Mouse (Mus musculus) kidney, adult 8-10 months (tissue): ENCODE measurements at regions not wholly inside any gene's neighbourhood (a gene's known extent, or its start where the extent isn't known, plus 50 kb on each side); places are given as distances from the start of the nearest gene placed in this dataset.
A peak's percentile ranks its signal among the peaks of the same experiment; 100 is the strongest.

Source experiments
- DNase-seq, 2 experiments: peaks; one replicate each; pipeline ENCODE4 v3.0.0; 2022

GRCm38 (mm10) chr16:53480664-53481063 lies 1026.8 kb upstream of the Alcam start:
- no peak for DNase-seq

- no peak for DNase-seq
These were observed 985.6 kb upstream of the Alcam start for GRCm38 (mm10) chr16:53439511-53439910.

- no peak for DNase-seq
These were observed 964.5 kb upstream of the Alcam start for GRCm38 (mm10) chr16:53418416-53418815.

- no peak for DNase-seq
These were observed 931.3 kb upstream of the Alcam start for GRCm38 (mm10) chr16:53385176-53385575.

DNA sequence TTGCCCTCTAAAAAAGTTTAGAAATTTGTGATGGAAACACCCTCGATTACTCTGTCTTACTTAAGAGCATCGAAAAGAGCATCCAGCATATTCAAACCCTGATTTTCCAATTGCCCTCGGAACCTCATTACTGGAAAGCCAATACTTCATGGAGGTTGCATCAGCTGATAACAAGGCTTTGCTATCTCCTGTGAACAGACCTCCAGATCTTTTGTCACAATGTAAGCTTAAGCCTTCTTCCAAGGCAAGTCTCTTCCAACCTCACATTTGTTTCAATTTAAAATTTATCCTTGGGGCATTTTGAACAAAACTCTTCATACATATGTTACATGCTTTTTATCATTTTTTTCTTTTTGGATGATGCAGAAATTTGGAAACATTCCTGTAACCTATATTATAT lies 888.3 kb upstream of the Alcam start:
- no peak for DNase-seq

GRCm38 (mm10) chr16:53326353-53326752 lies 872.5 kb upstream of the Alcam start:
- DNase-seq = no peak

GRCm38 (mm10) chr16:53292081-53292480 lies 838.2 kb upstream of the Alcam start:
- DNase-seq = no peak

DNA sequence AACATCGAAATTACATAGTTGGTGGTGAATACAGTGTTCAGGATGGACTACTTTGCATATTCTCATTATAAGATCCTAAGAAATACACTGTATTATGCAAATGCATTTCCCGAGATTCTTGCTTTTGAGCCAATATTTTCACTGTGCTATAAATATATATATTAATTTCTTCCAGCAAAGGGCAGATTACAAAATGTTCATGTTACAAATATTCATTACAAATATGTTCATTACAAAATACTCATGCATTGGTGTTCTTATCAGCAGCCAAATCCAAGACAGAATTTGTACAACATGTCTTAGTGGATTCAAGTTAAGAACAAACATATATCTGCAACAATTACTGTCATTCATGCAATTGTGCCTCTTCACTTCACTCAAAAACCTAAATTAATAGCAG lies 828.1 kb upstream of the Alcam start:
- no peak for DNase-seq

DNA sequence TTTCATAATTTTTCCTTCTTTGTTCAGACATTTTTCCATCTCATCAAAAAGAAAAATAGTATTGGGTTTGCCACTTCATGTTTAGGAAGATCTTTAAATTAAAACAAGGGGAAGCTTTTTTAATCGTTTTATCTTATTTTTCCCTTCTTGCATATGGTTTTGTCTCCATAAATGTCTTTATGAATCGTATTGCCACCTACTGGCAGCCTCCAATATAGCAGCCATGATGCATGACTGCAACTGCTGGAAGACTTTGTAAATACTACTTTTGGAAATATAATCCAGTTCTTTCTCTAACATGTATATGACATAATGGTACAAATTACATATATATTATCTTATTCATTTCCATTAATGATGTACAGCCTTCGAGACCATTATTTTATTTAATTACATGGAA lies 812.2 kb upstream of the Alcam start:
- DNase-seq = peak; percentile 3 to 68

GRCm38 (mm10) chr16:53245365-53245764 lies 791.5 kb upstream of the Alcam start:
- DNase-seq = no peak

DNA sequence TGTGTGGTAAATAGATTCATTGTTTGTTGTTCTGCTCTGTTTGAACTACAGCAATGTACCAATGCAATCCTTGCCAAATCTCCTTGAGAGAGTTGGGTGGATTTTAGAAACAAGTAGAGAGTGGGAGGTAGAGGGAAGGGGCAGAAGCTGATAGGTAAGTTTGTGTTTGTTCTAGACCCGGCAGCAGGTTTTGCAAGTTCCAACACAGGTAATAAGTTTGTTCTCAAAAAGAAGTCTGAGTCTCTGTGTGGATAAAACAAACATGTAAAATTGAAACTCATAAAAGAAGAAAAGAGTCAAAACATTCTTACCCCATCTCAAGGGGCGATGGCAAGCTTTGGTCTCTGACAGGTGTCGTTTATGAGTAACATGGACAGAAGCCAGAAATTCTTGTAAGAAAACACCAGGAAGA lies 788.3 kb upstream of the Alcam start:
- DNase-seq = no peak

- no peak for DNase-seq
These were observed 765.0 kb upstream of the Alcam start for GRCm38 (mm10) chr16:53218886-53219285.

- no peak for DNase-seq
These were observed 747.6 kb upstream of the Alcam start for GRCm38 (mm10) chr16:53201449-53201848.

GRCm38 (mm10) chr16:53186444-53186843 lies 732.6 kb upstream of the Alcam start:
- DNase-seq = no peak

- no peak for DNase-seq
These were observed 702.5 kb upstream of the Alcam start for GRCm38 (mm10) chr16:53156352-53156751.

- DNase-seq = no peak
These were observed 676.8 kb upstream of the Alcam start for GRCm38 (mm10) chr16:53130677-53131076.

- no peak for DNase-seq
These were observed 654.9 kb upstream of the Alcam start for GRCm38 (mm10) chr16:53108726-53109125.

DNA sequence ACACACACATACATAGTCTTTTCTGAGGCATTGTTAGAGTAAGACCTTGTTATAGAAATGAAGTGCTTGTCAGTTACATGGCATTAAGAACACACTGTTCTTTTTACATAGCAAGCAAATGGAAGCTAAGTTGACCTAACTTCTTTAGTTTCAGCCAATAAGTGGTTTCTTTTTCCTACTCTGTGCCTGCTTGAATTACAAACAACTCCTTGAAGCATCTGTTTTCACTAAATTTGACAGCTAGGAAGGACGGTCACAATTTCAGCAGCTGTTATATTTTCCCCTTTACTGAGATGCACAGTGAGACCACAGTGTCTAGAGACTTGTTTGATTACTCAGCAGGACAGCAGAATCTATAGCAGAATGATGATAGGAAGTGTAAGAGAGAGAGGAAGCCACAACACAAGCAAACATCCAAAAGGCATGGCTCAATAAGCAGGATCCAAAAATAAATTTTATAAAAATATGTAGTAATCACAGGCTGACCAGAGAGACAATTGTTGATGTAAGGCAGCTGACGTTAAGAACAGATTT lies 641.6 kb upstream of the Alcam start:
- DNase-seq = no peak

- no peak for DNase-seq
These were observed 620.1 kb upstream of the Alcam start for GRCm38 (mm10) chr16:53073856-53074568.

GRCm38 (mm10) chr16:53071887-53072682 lies 618.2 kb upstream of the Alcam start:
- DNase-seq = no peak

GRCm38 (mm10) chr16:53064151-53064550 lies 610.3 kb upstream of the Alcam start:
- no peak for DNase-seq

- no peak for DNase-seq
These were observed 609.2 kb upstream of the Alcam start for GRCm38 (mm10) chr16:53063061-53063460.

GRCm38 (mm10) chr16:53026056-53026455 lies 572.2 kb upstream of the Alcam start:
- no peak for DNase-seq

DNA sequence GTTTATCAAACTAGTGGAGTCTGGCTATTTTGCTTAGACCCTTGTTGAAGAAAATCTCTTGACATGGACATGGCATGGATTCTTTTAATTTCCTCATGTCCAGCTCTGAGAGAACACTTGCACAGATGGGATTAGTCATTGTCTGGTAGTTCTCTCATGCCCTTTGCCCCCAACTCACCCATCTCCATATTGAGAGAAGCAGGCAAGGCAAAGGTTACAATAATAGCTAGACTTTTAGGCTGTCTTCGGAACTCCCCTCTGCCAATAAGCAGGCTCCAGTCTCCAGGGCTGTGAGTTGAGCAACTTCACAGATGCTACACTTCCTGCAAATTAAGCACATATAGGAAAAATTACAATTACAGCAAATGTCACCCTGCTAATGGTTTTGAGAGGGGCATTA lies 558.0 kb upstream of the Alcam start:
- peak in 1 of 2 experiments; percentile 7 for DNase-seq
